9 mouse cellular contexts compared by ENCODE assay signal in genomic region chr16:55858465-55858864, GRCm38 (mm10). TPM values are rescaled to one million over a fixed set of nuclear protein-coding genes. Genes with fewer than 3 reads are reported as not detected.
DNase-seq lines count a peak whose midpoint lies in the region; ATAC-seq and TF ChIP-seq lines count a peak whose summit lies in the region.
"Had no signal": no experiment of that assay in that cellular context is flagged by ENCODE, and none has a peak within 500 bp of the region (broad histone marks: within the 10 kb centered on the region; RNA-seq: fewer than 3 reads in every experiment).

No protein-coding gene starts in this region.

- H3K9ac ChIP-seq in MEL (ENCODE audit: control insufficient read depth, low read depth, low read length, poor library complexity, severe bottlenecking) = no peak overlapping the region
- no peak overlapping the region for H3K9ac ChIP-seq in lung, embryonic 14.5 days
- H3K9ac ChIP-seq: hindbrain, embryonic 15.5 days had no signal

- peak; percentile 60 for TF ChIP-seq RAD21 in MEL (IDR thresholded peaks at IDR 0.05; ENCODE audit: low read depth, low read length)

- peak; percentile 66 to 77 (median 77) for TF ChIP-seq CTCF in MEL (IDR thresholded peaks at IDR 0.05 in 2 of 3, conservative IDR thresholded peaks at IDR 0.05 in 1 of 3; ENCODE audit: control insufficient read depth in 1 of 3, insufficient read depth in 1 of 3, low read depth in 2 of 3, low read length in 3 of 3, poor library complexity in 1 of 3, severe bottlenecking in 1 of 3)
- peak; percentile 68 for TF ChIP-seq CTCF in lung, embryonic 14.5 days (IDR thresholded peaks at IDR 0.05; ENCODE audit: low read depth)

- no peaks in the 10 kb centered on the region for H3K79me2 ChIP-seq in MEL (ENCODE audit: control insufficient read depth, insufficient read depth, low read length, poor library complexity)

- WGBS in lung, embryonic 14.5 days = 61% methylated on average over 6 of the region's 6 CpGs

- ATAC-seq in lung, embryonic 14.5 days (ENCODE audit: insufficient read depth) = peak; percentile 58; the same call in 1 of the 2 replicates

- H3K27me3 ChIP-seq in MEL (ENCODE audit: control insufficient read depth in 1 of 2, insufficient read depth in 2 of 2, low read length in 2 of 2) = no peaks in the 10 kb centered on the region
- no peaks in the 10 kb centered on the region for H3K27me3 ChIP-seq in lung, embryonic 14.5 days (ENCODE audit: insufficient read depth, low read length)
- H3K27me3 ChIP-seq: hindbrain, embryonic 15.5 days had no signal

- H3K9me3 ChIP-seq in MEL (replicated peaks; ENCODE audit: insufficient read depth, low read length) = no peaks in the 10 kb centered on the region
- H3K9me3 ChIP-seq in lung, embryonic 14.5 days (ENCODE audit: low read depth, low read length) = no peaks in the 10 kb centered on the region
- H3K9me3 ChIP-seq: hindbrain, embryonic 15.5 days had no signal

- no peak overlapping the region for H3K4me3 ChIP-seq in MEL (ENCODE audit: control insufficient read depth in 1 of 2, insufficient read depth in 1 of 2, low read depth in 2 of 2, low read length in 2 of 2)
- no peak overlapping the region for H3K4me3 ChIP-seq in lung, embryonic 14.5 days (ENCODE audit: low read depth, low read length)
- H3K4me3 ChIP-seq: hindbrain, embryonic 15.5 days had no signal

- peaks cover 0 to 3% of the 10 kb centered on the region in 2 experiments; a peak in 3 of 4 replicates for H3K36me3 ChIP-seq in MEL (ENCODE audit: control insufficient read depth in 1 of 2, insufficient read depth in 2 of 2, low read length in 2 of 2)
- H3K36me3 ChIP-seq in lung, embryonic 14.5 days (ENCODE audit: insufficient read depth) = no peaks in the 10 kb centered on the region

- peak; percentile 86 to 87 for DNase-seq in B cell, adult 2 months
- peak; percentile 73 for DNase-seq in MEL (ENCODE audit: low read depth, low spot score)
- peak; percentile 67 to 70 for DNase-seq in cerebellum, adult 18-20 months
- DNase-seq in gastrocnemius, adult 18-20 months (ENCODE audit: low spot score) = peak; percentile 62
- DNase-seq in kidney, postnatal 14 days = peak; percentile 68
- peak; percentile 74 for DNase-seq in lung, embryonic 14.5 days
- peak; percentile 77 for DNase-seq in retina, embryonic 14.5 days (ENCODE audit: low spot score)
- DNase-seq in urinary bladder, adult 2 months (ENCODE audit: low spot score) = peak; percentile 30

- TF ChIP-seq POLR2A in MEL (IDR thresholded peaks at IDR 0.05; ENCODE audit: control insufficient read depth in 1 of 2, insufficient read depth in 1 of 2, low read depth in 1 of 2, low read length in 2 of 2, poor library complexity in 1 of 2) = no peak

- no peaks in the 10 kb centered on the region for H3K4me1 ChIP-seq in MEL (ENCODE audit: control insufficient read depth in 1 of 2, insufficient read depth in 2 of 2, low read length in 2 of 2)
- H3K4me1 ChIP-seq in lung, embryonic 14.5 days (ENCODE audit: insufficient read depth) = no peaks in the 10 kb centered on the region
- H3K4me1 ChIP-seq: hindbrain, embryonic 15.5 days had no signal

- no peak for TF ChIP-seq EP300 in MEL (IDR thresholded peaks at IDR 0.05; ENCODE audit: low read depth in 1 of 2, low read length in 2 of 2)

- no peak overlapping the region for H3K27ac ChIP-seq in MEL (ENCODE audit: control insufficient read depth, low read depth, low read length)
- H3K27ac ChIP-seq in lung, embryonic 14.5 days (ENCODE audit: low read depth) = no peak overlapping the region
- H3K27ac ChIP-seq: hindbrain, embryonic 15.5 days had no signal

- no peak overlapping the region for H3K4me2 ChIP-seq in lung, embryonic 14.5 days
- H3K4me2 ChIP-seq: hindbrain, embryonic 15.5 days had no signal

TF ChIP-seq in MEL, 35 proteins besides CTCF, POLR2A, EP300 and RAD21:
- TF ChIP-seq ELF1 (IDR thresholded peaks at IDR 0.05; ENCODE audit: low read depth, low read length) (no peak), SMC3 (IDR thresholded peaks at IDR 0.05; ENCODE audit: low read depth, low read length) (peak; percentile 53), ZC3H11A (IDR thresholded peaks at IDR 0.05; ENCODE audit: low read depth, low read length) (0 out of 2 replicates have a peak, but pooled peaks have one; percentile 27)

RNA-seq across cellular contexts. Expression of gene Nfkbiz, which starts 19.8 kb away (rescaled TPM):
- 1.3 and 1.4 TPM in 2 replicates for total RNA-seq in MEL (2012; rRNA removed)
- polyA plus RNA-seq in MEL (2012; ENCODE audit: insufficient read depth in 1 of 2, insufficient read length in 2 of 2, low read depth in 1 of 2, low replicate concordance in 2 of 2, missing spikeins in 1 of 2) = 1 to 10 TPM in 1 of 2 experiments, not detected in 1; 2.4 TPM
- total RNA-seq in gastrocnemius, adult 18-20 months (2021) = 1 to 10 TPM in 1 of 2 experiments, under 1 TPM in 1; 0.75 to 1.3 TPM
- polyA plus RNA-seq in lung, embryonic 14.5 days (2014; fragmentation: Nextera tagmentation; extraction: Ambion mirVana) = 5.8 and 6.3 TPM in 2 replicates
- 10.3 and 10.8 TPM in 2 replicates for polyA plus RNA-seq in urinary bladder, adult 2 months (2012; rRNA removed)

RNA-seq across cellular contexts. Expression of gene Nxpe3, which starts 36.6 kb away (rescaled TPM):
- 2.5 and 2.7 TPM in 2 replicates for total RNA-seq in MEL (2012; rRNA removed)
- 1 to 10 TPM in 1 of 2 experiments, not detected in 1; 4.3 TPM for polyA plus RNA-seq in MEL (2012; ENCODE audit: insufficient read depth in 1 of 2, insufficient read length in 2 of 2, low read depth in 1 of 2, low replicate concordance in 2 of 2, missing spikeins in 1 of 2)
- under 1 TPM; 0.25 to 0.38 TPM for total RNA-seq in gastrocnemius, adult 18-20 months (2021)
- polyA plus RNA-seq in lung, embryonic 14.5 days (2014; fragmentation: Nextera tagmentation; extraction: Ambion mirVana) = 1.4 and 1.7 TPM in 2 replicates
- 3.9 and 4.4 TPM in 2 replicates for polyA plus RNA-seq in urinary bladder, adult 2 months (2012; rRNA removed)

Comparison
In these comparisons a context has a peak if more than half of its experiments do, and no peak if none do; other contexts are left out.
1. DNase-seq: peak in every context shown above with its lines; median percentile 86 in B cell, adult 2 months; 77 in retina, embryonic 14.5 days; 74 in lung, embryonic 14.5 days; 73 in MEL; 68 in cerebellum, adult 18-20 months; 68 in kidney, postnatal 14 days; 62 in gastrocnemius, adult 18-20 months; 30 in urinary bladder, adult 2 months.